Comparison of ENCODE assay signal across 9 mouse cellular contexts in the genomic region with DNA sequence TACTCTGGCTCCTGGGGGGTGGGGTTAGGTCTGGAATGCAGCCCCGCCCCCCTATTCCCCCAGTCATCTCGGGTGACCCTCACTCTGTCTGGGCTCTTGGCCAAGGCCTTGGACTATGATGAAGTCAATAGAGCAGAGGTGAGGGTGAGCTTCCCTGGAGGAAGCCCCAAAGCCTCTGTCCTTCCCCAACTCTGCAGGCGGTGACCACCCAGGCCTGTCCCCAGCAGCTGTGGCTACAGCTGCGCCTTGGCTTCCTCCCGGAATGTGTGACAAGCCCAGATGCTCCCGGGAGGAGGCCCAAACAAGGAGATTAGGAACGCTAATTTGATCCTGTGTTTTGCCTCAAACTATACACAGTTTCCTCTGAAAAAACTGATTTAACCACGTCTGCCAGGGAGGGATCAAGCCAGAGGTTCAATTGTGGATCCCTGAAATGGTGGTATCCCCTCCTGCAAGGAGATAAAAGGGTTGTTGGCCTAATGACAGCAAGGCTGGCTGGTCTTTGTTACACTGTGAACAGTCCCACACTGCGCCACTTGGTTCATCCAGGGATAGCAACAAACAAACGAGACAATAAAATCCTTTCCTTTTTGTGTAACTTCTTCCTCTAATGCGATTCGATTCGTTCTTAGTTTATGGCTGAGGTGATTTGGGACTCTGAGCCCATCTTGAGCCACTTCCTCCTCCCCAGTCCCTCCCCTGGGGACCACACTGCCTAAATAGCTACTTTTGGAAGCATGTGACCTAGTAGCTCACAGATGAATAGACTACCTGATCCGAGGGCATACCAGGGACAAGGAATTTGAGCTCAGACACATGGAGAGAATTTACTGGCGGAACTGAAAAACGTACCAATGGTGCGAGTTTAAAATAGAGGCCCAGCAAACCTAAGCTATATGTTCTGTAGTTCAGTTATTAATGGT. TPM values are rescaled to one million over a fixed set of nuclear protein-coding genes. Genes with fewer than 3 reads are reported as not detected.
A peak's percentile ranks its signal among the peaks of the same experiment; 100 is the strongest.
DNase-seq lines count a peak whose midpoint lies in the region; ATAC-seq lines count a peak whose summit lies in the region.
"Had no signal": no experiment of that assay in that cellular context is flagged by ENCODE, and none has a peak within 500 bp of the region (broad histone marks: within the 10 kb centered on the region; RNA-seq: fewer than 3 reads in every experiment).

No protein-coding gene starts in this region.

- peak overlapping the region; percentile 83 for H3K27ac ChIP-seq in lung, embryonic 16.5 days (ENCODE audit: low read length)
- peak overlapping the region; percentile 32 for H3K27ac ChIP-seq in forebrain, embryonic 15.5 days (replicated peaks)
- peak overlapping the region; percentile 40; the same call in 1 of the 2 replicates for H3K27ac ChIP-seq in hindbrain, embryonic 11.5 days (ENCODE audit: low read depth, low read length)
- peak overlapping the region; percentile 53 for H3K27ac ChIP-seq in liver, embryonic 12.5 days

- no peak overlapping the region for H3K4me3 ChIP-seq in lung, embryonic 16.5 days (ENCODE audit: low read length)
- H3K4me3 ChIP-seq in forebrain, embryonic 15.5 days: no peak overlapping the region
- no peak overlapping the region for H3K4me3 ChIP-seq in hindbrain, embryonic 11.5 days (ENCODE audit: low read depth, low read length)
- no peak overlapping the region for H3K4me3 ChIP-seq in liver, embryonic 12.5 days

- DNase-seq in lung, adult 18-20 months: no peak
- DNase-seq in hindbrain, embryonic 11.5 days (ENCODE audit: low spot score): peak; percentile 39
- DNase-seq in splenic B cell, adult 2 months (ENCODE audit: low read depth, low spot score): peak; percentile 46
- no peak for DNase-seq in right cerebral cortex, adult 18-20 months

- 40% methylated on average over 17 of the region's 17 CpGs for WGBS in lung, embryonic 16.5 days
- 21% methylated on average over 17 of the region's 17 CpGs for WGBS in forebrain, embryonic 15.5 days
- WGBS in hindbrain, embryonic 11.5 days: 23% methylated on average over 17 of the region's 17 CpGs
- WGBS in liver, embryonic 12.5 days (ENCODE audit: insufficient replicate concordance): 60% methylated on average over 17 of the region's 17 CpGs

- ATAC-seq in lung, embryonic 16.5 days (ENCODE audit: low read depth): peak; percentile 85
- ATAC-seq in forebrain, embryonic 15.5 days (replicated peaks): no peak
- peak; percentile 28; the same call in 1 of the 2 replicates for ATAC-seq in hindbrain, embryonic 11.5 days (ENCODE audit: low FRiP score)
- no peak for ATAC-seq in liver, embryonic 12.5 days
- ATAC-seq in cerebellum, adult (ENCODE audit: insufficient number of reproducible peaks, low FRiP score, low TSS enrichment): no peak

- no peak overlapping the region for H3K9ac ChIP-seq in lung, embryonic 16.5 days (ENCODE audit: low read length)
- H3K9ac ChIP-seq in forebrain, embryonic 15.5 days (replicated peaks): no peak overlapping the region
- no peak overlapping the region for H3K9ac ChIP-seq in hindbrain, embryonic 11.5 days (ENCODE audit: low read depth, low read length)
- H3K9ac ChIP-seq in liver, embryonic 12.5 days: no peak overlapping the region

- no peak overlapping the region for H3K4me2 ChIP-seq in lung, embryonic 16.5 days (ENCODE audit: low read depth, low read length)
- H3K4me2 ChIP-seq in forebrain, embryonic 15.5 days (replicated peaks): no peak overlapping the region
- no peak overlapping the region for H3K4me2 ChIP-seq in hindbrain, embryonic 11.5 days (replicated peaks; ENCODE audit: low read depth, low read length)
- H3K4me2 ChIP-seq in liver, embryonic 12.5 days: no peak overlapping the region

- no peaks in the 10 kb centered on the region for H3K27me3 ChIP-seq in lung, embryonic 16.5 days (ENCODE audit: control insufficient read depth, insufficient read depth, low read depth, low read length)
- no peaks in the 10 kb centered on the region for H3K27me3 ChIP-seq in forebrain, embryonic 15.5 days
- H3K27me3 ChIP-seq in hindbrain, embryonic 11.5 days (ENCODE audit: control insufficient read depth, insufficient read depth, low read length): no peaks in the 10 kb centered on the region
- H3K27me3 ChIP-seq in liver, embryonic 12.5 days (replicated peaks): 0 out of 2 replicates have a peak, but pooled peaks cover 5% of the 10 kb centered on the region
- H3K27me3 ChIP-seq in splenic B cell, adult 2 months (ENCODE audit: control insufficient read depth, insufficient read depth, low read length, poor library complexity, severe bottlenecking): no peaks in the 10 kb centered on the region

- no peaks in the 10 kb centered on the region for H3K36me3 ChIP-seq in lung, embryonic 16.5 days (ENCODE audit: control insufficient read depth, insufficient read depth, low read length)
- no peaks in the 10 kb centered on the region for H3K36me3 ChIP-seq in forebrain, embryonic 15.5 days
- no peaks in the 10 kb centered on the region for H3K36me3 ChIP-seq in hindbrain, embryonic 11.5 days (ENCODE audit: control insufficient read depth, insufficient read depth, low read length)
- H3K36me3 ChIP-seq in liver, embryonic 12.5 days: peaks cover 34% of the 10 kb centered on the region
- no peaks in the 10 kb centered on the region for H3K36me3 ChIP-seq in splenic B cell, adult 2 months (ENCODE audit: control insufficient read depth, insufficient read depth, low read length, poor library complexity, severe bottlenecking)

- H3K9me3 ChIP-seq in lung, embryonic 16.5 days (ENCODE audit: control insufficient read depth, low read length): no peaks in the 10 kb centered on the region
- no peaks in the 10 kb centered on the region for H3K9me3 ChIP-seq in forebrain, embryonic 15.5 days
- no peaks in the 10 kb centered on the region for H3K9me3 ChIP-seq in hindbrain, embryonic 11.5 days (ENCODE audit: control insufficient read depth, low read length)
- no peaks in the 10 kb centered on the region for H3K9me3 ChIP-seq in liver, embryonic 12.5 days (replicated peaks)
- H3K9me3 ChIP-seq: G1E had no signal

- H3K4me1 ChIP-seq in lung, embryonic 16.5 days (replicated peaks; ENCODE audit: control insufficient read depth, insufficient read depth, low read length): peaks cover 19% of the 10 kb centered on the region
- H3K4me1 ChIP-seq in forebrain, embryonic 15.5 days: peaks cover 30% of the 10 kb centered on the region
- H3K4me1 ChIP-seq in hindbrain, embryonic 11.5 days (replicated peaks; ENCODE audit: control insufficient read depth, insufficient read depth, low read length): peaks cover 12% of the 10 kb centered on the region
- H3K4me1 ChIP-seq in liver, embryonic 12.5 days: peaks cover 48% of the 10 kb centered on the region

RNA-seq across cellular contexts. Expression of a gene that starts 4.5 kb away (rescaled TPM):
- polyA plus RNA-seq in lung, embryonic 16.5 days (2015; fragmentation: Nextera tagmentation; extraction: Ambion mirVana): not detected in 2 replicates
- polyA plus RNA-seq in forebrain, embryonic 15.5 days (2015; fragmentation: Nextera tagmentation; extraction: Ambion mirVana): not detected in 2 replicates
- polyA plus RNA-seq in hindbrain, embryonic 11.5 days (2014; fragmentation: Nextera tagmentation; extraction: Ambion mirVana): 0.17 TPM in 1 of 2 replicates, not detected in the other
- not detected in 2 replicates for polyA plus RNA-seq in liver, embryonic 12.5 days (2016; fragmentation: Nextera tagmentation; extraction: Ambion mirVana)
- polyA plus RNA-seq: G1E had no signal

RNA-seq across cellular contexts. Expression of a gene that starts 21.6 kb away (rescaled TPM):
- 57.8 and 59.6 TPM in 2 replicates for polyA plus RNA-seq in lung, embryonic 16.5 days (2015; fragmentation: Nextera tagmentation; extraction: Ambion mirVana)
- polyA plus RNA-seq in forebrain, embryonic 15.5 days (2015; fragmentation: Nextera tagmentation; extraction: Ambion mirVana): 29.7 and 30.0 TPM in 2 replicates
- 109 and 117 TPM in 2 replicates for polyA plus RNA-seq in hindbrain, embryonic 11.5 days (2014; fragmentation: Nextera tagmentation; extraction: Ambion mirVana)
- 45.8 and 46.6 TPM in 2 replicates for polyA plus RNA-seq in liver, embryonic 12.5 days (2016; fragmentation: Nextera tagmentation; extraction: Ambion mirVana)

RNA-seq across cellular contexts. Expression of a gene that starts 25.5 kb away (rescaled TPM):
- polyA plus RNA-seq in lung, embryonic 16.5 days (2015; fragmentation: Nextera tagmentation; extraction: Ambion mirVana): 186 and 199 TPM in 2 replicates
- 309 and 310 TPM in 2 replicates for polyA plus RNA-seq in forebrain, embryonic 15.5 days (2015; fragmentation: Nextera tagmentation; extraction: Ambion mirVana)
- 284 and 291 TPM in 2 replicates for polyA plus RNA-seq in hindbrain, embryonic 11.5 days (2014; fragmentation: Nextera tagmentation; extraction: Ambion mirVana)
- 169 and 172 TPM in 2 replicates for polyA plus RNA-seq in liver, embryonic 12.5 days (2016; fragmentation: Nextera tagmentation; extraction: Ambion mirVana)

Comparison
In these comparisons a context has a peak if more than half of its experiments do, and no peak if none do; other contexts are left out.
1. ATAC-seq: peak in lung, embryonic 16.5 days (single experiment) and hindbrain, embryonic 11.5 days (single experiment); none in forebrain, embryonic 15.5 days (single experiment), liver, embryonic 12.5 days (single experiment) and cerebellum, adult (single experiment).
2. H3K27ac ChIP-seq: peak in every context shown above with its lines; median percentile 83 in lung, embryonic 16.5 days; 53 in liver, embryonic 12.5 days; 40 in hindbrain, embryonic 11.5 days; 32 in forebrain, embryonic 15.5 days.
3. DNase-seq: peak in hindbrain, embryonic 11.5 days (single experiment) and splenic B cell, adult 2 months (single experiment); none in lung, adult 18-20 months (0 of 2) and right cerebral cortex, adult 18-20 months (single experiment).